ENCODE assay signal across 21 mouse cellular contexts in the genomic region with DNA sequence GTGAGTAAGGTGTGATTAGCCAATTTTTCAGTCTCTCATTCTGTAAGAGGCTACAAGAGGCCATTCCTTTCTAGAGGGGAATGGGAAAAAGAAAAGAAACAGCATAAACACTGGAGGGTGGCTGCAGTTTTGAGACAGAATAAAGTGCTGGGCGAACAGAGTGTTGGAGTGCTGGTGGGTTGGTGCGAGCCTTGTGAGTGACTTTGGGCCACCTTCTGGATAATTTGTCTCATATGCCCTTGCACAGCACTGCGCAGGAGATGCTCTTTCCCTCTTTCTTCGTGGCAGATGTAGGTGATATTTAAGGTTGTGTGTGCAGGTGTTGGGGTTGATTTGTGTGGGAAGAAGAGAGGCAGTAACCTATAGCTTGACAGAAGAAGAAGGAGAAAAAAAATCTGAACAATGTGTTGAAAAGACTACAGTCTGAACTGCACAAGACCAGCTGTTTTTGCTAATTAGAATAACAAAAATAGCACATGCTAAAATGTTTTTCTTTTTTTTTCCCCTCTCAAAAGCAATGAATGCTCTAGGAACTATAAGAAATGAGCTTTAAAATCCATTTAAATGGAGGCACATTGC.
DNase-seq lines count a peak whose midpoint lies in the region; ATAC-seq and TF ChIP-seq lines count a peak whose summit lies in the region.
"Had no signal": no experiment of that assay in that cellular context is flagged by ENCODE, and none has a peak within 500 bp of the region (broad histone marks: within the 10 kb centered on the region; RNA-seq: fewer than 3 reads in every experiment).

No protein-coding gene starts in this region.

- no peak for TF ChIP-seq POLR2A in olfactory bulb, adult 2 months (IDR thresholded peaks at IDR 0.05; ENCODE audit: insufficient read depth, low read depth, low read length)

- intact Hi-C loops in left cerebral cortex, adult 2 months (cut with DNase I), result no loop called here
- intact Hi-C loops in left cerebral cortex, postnatal 10 days (cut with DNase I), result no loop called here

- no peak overlapping the region for H3K4me3 ChIP-seq in left cerebral cortex, adult 2 months
- no peak overlapping the region for H3K4me3 ChIP-seq in olfactory bulb, adult 2 months (ENCODE audit: insufficient read depth, low read depth, low read length)
- no peak overlapping the region for H3K4me3 ChIP-seq in heart, embryonic 12.5 days
- H3K4me3 ChIP-seq: heart, embryonic 10.5 days; limb, embryonic 15.5 days; midbrain, embryonic 13.5 days had no signal

- no peak overlapping the region for H3K9ac ChIP-seq in heart, embryonic 12.5 days
- H3K9ac ChIP-seq: limb, embryonic 15.5 days; liver, embryonic 14.5 days; lung, embryonic 14.5 days; midbrain, embryonic 13.5 days had no signal

- no peaks in the 10 kb centered on the region for H3K9me3 ChIP-seq in heart, embryonic 12.5 days (replicated peaks)
- H3K9me3 ChIP-seq: heart, embryonic 10.5 days; limb, embryonic 15.5 days; midbrain, embryonic 13.5 days had no signal

- no peak for DNase-seq in frontal cortex, postnatal 10 days (ENCODE audit: low spot score in 2 of 2)
- no peak for DNase-seq in left cerebral cortex, adult 2 months (ENCODE audit: extremely low spot score in 1 of 2, low spot score in 2 of 2)
- DNase-seq in left cerebral cortex, postnatal 10 days (ENCODE audit: extremely low spot score in 1 of 2, low spot score in 2 of 2), result no peak
- DNase-seq in right cerebral cortex, adult 2 months (ENCODE audit: low spot score in 2 of 2), result peak; percentile 31 to 47
- DNase-seq in right cerebral cortex, adult 18-20 months, result no peak
- DNase-seq: adrenal gland, postnatal 36 days; cerebellum, adult 11-12 months; cerebellum, postnatal 14 days; gastrocnemius, postnatal 10 days; kidney, adult 18-20 months; lung, embryonic 14.5 days; spleen, adult 18-20 months had no signal

- no peak overlapping the region for H3K4me2 ChIP-seq in heart, embryonic 12.5 days
- H3K4me2 ChIP-seq: limb, embryonic 15.5 days; lung, embryonic 14.5 days; midbrain, embryonic 13.5 days had no signal

- no peak for TF ChIP-seq CTCF in left cerebral cortex, adult 2 months (IDR thresholded peaks at IDR 0.05)
- no peak for TF ChIP-seq CTCF in olfactory bulb, adult 2 months (IDR thresholded peaks at IDR 0.05; ENCODE audit: insufficient read depth, low read depth, low read length)

- H3K4me1 ChIP-seq in olfactory bulb, adult 2 months (ENCODE audit: control insufficient read depth, insufficient read depth, low read length), result 0 out of 2 replicates have a peak, but pooled peaks cover 2% of the 10 kb centered on the region
- H3K4me1 ChIP-seq in heart, embryonic 12.5 days (replicated peaks), result no peaks in the 10 kb centered on the region
- H3K4me1 ChIP-seq: heart, embryonic 10.5 days; limb, embryonic 15.5 days had no signal

- H3K27me3 ChIP-seq in heart, embryonic 12.5 days (replicated peaks), result no peaks in the 10 kb centered on the region
- H3K27me3 ChIP-seq: limb, embryonic 15.5 days; midbrain, embryonic 13.5 days had no signal

- 32% methylated on average over 4 of the region's 4 CpGs for WGBS in olfactory bulb, adult 2 months
- 71% methylated on average over 4 of the region's 4 CpGs for WGBS in heart, embryonic 12.5 days

- peak overlapping the region; percentile 8; the same call in 1 of the 2 replicates for H3K27ac ChIP-seq in left cerebral cortex, adult 2 months
- peak overlapping the region; percentile 89 for H3K27ac ChIP-seq in olfactory bulb, adult 2 months (ENCODE audit: insufficient read depth, low read depth, low read length)
- H3K27ac ChIP-seq in heart, embryonic 12.5 days (ENCODE audit: poor library complexity, severe bottlenecking), result no peak overlapping the region
- H3K27ac ChIP-seq: heart, embryonic 10.5 days; kidney, postnatal 0 days; limb, embryonic 15.5 days; liver, embryonic 14.5 days; midbrain, embryonic 13.5 days had no signal

- no peaks in the 10 kb centered on the region for H3K36me3 ChIP-seq in heart, embryonic 12.5 days
- H3K36me3 ChIP-seq: heart, embryonic 10.5 days; limb, embryonic 15.5 days; midbrain, embryonic 13.5 days had no signal

- peak; percentile 80 for ATAC-seq in frontal cortex, adult (ENCODE audit: low TSS enrichment)
- no peak for ATAC-seq in heart, embryonic 12.5 days (ENCODE audit: insufficient number of reproducible peaks, low FRiP score)
- ATAC-seq: midbrain, embryonic 13.5 days; Patski had no signal

Comparison
In these comparisons a context has a peak if more than half of its experiments do, and no peak if none do; other contexts are left out.
1. DNase-seq: peak in right cerebral cortex, adult 2 months (2 of 2); none in frontal cortex, postnatal 10 days (0 of 2), left cerebral cortex, adult 2 months (0 of 2), left cerebral cortex, postnatal 10 days (0 of 2) and right cerebral cortex, adult 18-20 months (single experiment).